Mouse (Mus musculus) liver, embryonic 14.5 days (tissue): ENCODE results near the gene Sesn2. TPM values are rescaled to one million over a fixed set of nuclear protein-coding genes. Genes with fewer than 3 reads are reported as not detected.
"Not testable (repeated sequence)": the region's sequence is repeated elsewhere in the genome, so short reads cannot be mapped to it uniquely, and the experiment has no call there.

Experiments used
- ATAC-seq: fragments of 200-750 bp; cut with Nextera tagmentation; 2 replicates; pipeline ENCODE4 v1.8.0; 2017; ENCODE audit warnings: moderate number of reproducible peaks, mild to moderate bottlenecking, moderate library complexity; ENCODE audit not compliant: insufficient read depth
- DNase-seq, 3 experiments: peaks; one replicate each; pipeline ENCODE4 v3.0.0-alpha.2; 2012 to 2013; ENCODE audit warnings: low read depth in 3 of 3, low spot score in 3 of 3
- H3K27ac ChIP-seq: fragments of 300-500 bp; sonication (generic); 2 replicates; pipeline ENCODE4 v1.5.1; 2014; ENCODE audit warnings: moderate library complexity, mild to moderate bottlenecking, control low read depth, inconsistent platforms
- H3K27me3 ChIP-seq: fragments of 300-500 bp; sonication (generic); 2 replicates; pipeline ENCODE4 v1.6.1; 2014; ENCODE audit warnings: mild to moderate bottlenecking, low read length, moderate library complexity; ENCODE audit not compliant: control insufficient read depth, insufficient read depth
- H3K36me3 ChIP-seq: fragments of 300-500 bp; sonication (generic); replicated peaks from 2 replicates; pipeline ENCODE4 v1.6.1; 2014; ENCODE audit warnings: low read depth; ENCODE audit not compliant: control insufficient read depth, insufficient read depth
- H3K4me1 ChIP-seq, 2 experiments: fragments of 200-500 bp in 1 of 2; fragments of 300-500 bp in 1 of 2; sonication (generic) in 1 of 2; replicated peaks; 2 replicates each; pipeline ENCODE4 v1.6.1; 2012 to 2014; ENCODE audit warnings: antibody characterized with exemption in 1 of 2, inconsistent platforms in 1 of 2, low read length in 1 of 2; ENCODE audit not compliant: control insufficient read depth in 2 of 2, insufficient read depth in 2 of 2
- H3K4me2 ChIP-seq: fragments of 300-500 bp; sonication (generic); 2 replicates; pipeline ENCODE4 v1.6.1; 2014; ENCODE audit warnings: low read depth, mild to moderate bottlenecking, control low read depth, moderate library complexity
- H3K4me3 ChIP-seq, 2 experiments: fragments of 200-500 bp in 1 of 2; fragments of 300-500 bp in 1 of 2; sonication (generic) in 1 of 2; 2 replicates each; pipeline ENCODE4 v1.5.1; 2012 to 2014; ENCODE audit warnings: low read depth in 2 of 2, low read length in 2 of 2, mild to moderate bottlenecking in 2 of 2, control low read depth in 1 of 2, inconsistent platforms in 1 of 2, moderate library complexity in 1 of 2; ENCODE audit not compliant: insufficient read depth in 1 of 2
- H3K9ac ChIP-seq: fragments of 300-500 bp; sonication (generic); replicated peaks from 2 replicates; pipeline ENCODE4 v1.6.1; 2014; ENCODE audit warnings: mild to moderate bottlenecking, control low read depth, moderate library complexity
- H3K9me3 ChIP-seq: fragments of 300-500 bp; sonication (generic); 2 replicates; pipeline ENCODE4 v1.6.1; 2016; ENCODE audit warnings: low read length, mixed read lengths; ENCODE audit not compliant: control insufficient read depth
- CTCF ChIP-seq: IDR thresholded peaks from 2 replicates; pipeline ENCODE4 v1.5.1; 2016; ENCODE audit warnings: antibody characterized with exemption, low read depth, control low read depth
- EP300 ChIP-seq: IDR thresholded peaks from 2 replicates; pipeline ENCODE4 v1.6.1; 2016; ENCODE audit warnings: antibody characterized with exemption, low read depth
- WGBS: fragments of 180-500 bp; shearing (Covaris S2); extraction: QIAGEN DNeasy Blood & Tissue Kit; methylation state at CpG from one replicate; pipeline ENCODE4 v1.1.7; 2014; ENCODE audit not compliant: insufficient replicate concordance; 5-methylcytosine and 5-hydroxymethylcytosine counted together
- polyA plus RNA-seq, 2 experiments: library from polyadenylated mRNA; depleted of rRNA in 1 of 2; stranded (reverse) in 1 of 2; unstranded in 1 of 2; fragments of >200 nt; fragmentation: Nextera tagmentation in 1 of 2; extraction: Ambion mirVana in 1 of 2; gene quantifications; 2 replicates each; pipeline versions ENCODE4 v1.2.1 to v1.2.3; 2012 to 2014

Sesn2 gene
- polyA plus RNA-seq, 2 experiments, result 3.3 to 3.4 TPM

- DNase-seq (no peak), ATAC-seq (no peak)
These were observed 27.2 kb downstream of the Sesn2 start for GRCm38 (mm10) chr4:132482956-132483608.

DNA sequence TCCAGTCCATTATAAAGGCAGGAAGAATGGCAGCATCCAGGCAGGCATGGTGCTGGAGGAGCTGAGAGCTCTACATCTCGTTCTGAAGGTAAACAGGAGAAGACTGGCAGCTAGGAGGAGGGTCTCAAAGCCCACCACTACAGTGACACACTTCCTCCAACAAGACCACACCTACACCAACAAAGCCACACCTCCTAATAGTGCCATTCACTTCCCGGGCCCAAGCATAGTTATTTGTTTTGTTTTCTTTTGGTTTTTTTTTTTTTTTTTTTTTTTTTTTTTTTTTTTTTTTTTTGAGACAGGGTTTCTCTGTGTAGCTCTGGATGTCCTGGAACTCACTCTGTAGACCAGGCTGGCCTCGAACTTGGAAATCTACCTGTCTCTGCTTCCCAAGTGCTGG, 28.2 kb downstream of the Sesn2 start:
- not testable (repeated sequence) for H3K36me3 ChIP-seq, H3K9me3 ChIP-seq, H3K9ac ChIP-seq, H3K4me1 ChIP-seq, ATAC-seq, H3K4me3 ChIP-seq, H3K4me2 ChIP-seq, H3K27me3 ChIP-seq, DNase-seq, H3K27ac ChIP-seq
- 49% methylated on average over 3 of the region's 3 CpGs for WGBS

More at GRCm38 (mm10) chr4:132482956-132483608, 27.2 kb downstream of the Sesn2 start:
- WGBS, result 64% methylated on average over 13 of the region's 13 CpGs
- Histone ChIP-seq H3K36me3 (no peaks in the 10 kb centered on the region), H3K4me2 (no peak overlapping the region), H3K9ac (no peak overlapping the region), H3K4me1 (peaks cover 0 to 4% of the 10 kb centered on the region in 2 experiments; a peak in 1 of 4 replicates), H3K4me3 (no peak overlapping the region), H3K27me3 (no peaks in the 10 kb centered on the region), H3K27ac (no peak overlapping the region), H3K9me3 (no peaks in the 10 kb centered on the region)
- TF ChIP-seq EP300, result no peak
- TF ChIP-seq CTCF, result no peak

GRCm38 (mm10) chr4:132477833-132478232, 32.5 kb downstream of the Sesn2 start:
- Histone ChIP-seq H3K9me3 (no peaks in the 10 kb centered on the region), H3K27me3 (no peaks in the 10 kb centered on the region), H3K4me1 (peaks cover 0 to 5% of the 10 kb centered on the region in 2 experiments; a peak in 3 of 4 replicates), H3K4me2 (no peak overlapping the region), H3K9ac (no peak overlapping the region), H3K4me3 (no peak overlapping the region), H3K36me3 (no peaks in the 10 kb centered on the region), H3K27ac (no peak overlapping the region)
- DNase-seq, result no peak
- ATAC-seq, result no peak
- TF ChIP-seq CTCF (no peak), EP300 (no peak)
- 86% methylated on average over 8 of the region's 8 CpGs for WGBS

- Histone ChIP-seq H3K36me3 (no peaks in the 10 kb centered on the region), H3K9ac (no peak overlapping the region), H3K9me3 (no peaks in the 10 kb centered on the region), H3K27ac (no peak overlapping the region), H3K4me1 (peaks cover 0 to 5% of the 10 kb centered on the region in 2 experiments; a peak in 3 of 4 replicates), H3K4me2 (no peak overlapping the region), H3K27me3 (no peaks in the 10 kb centered on the region), H3K4me3 (no peak overlapping the region)
- TF ChIP-seq CTCF, result no peak
- TF ChIP-seq EP300, result no peak
- ATAC-seq (no peak), DNase-seq (no peak)
- WGBS, result 49% methylated on average over 13 of the region's 13 CpGs
These were observed 34.1 kb downstream of the Sesn2 start for GRCm38 (mm10) chr4:132475895-132476878.

- H3K27me3 ChIP-seq, result no peaks in the 10 kb centered on the region
- no peak overlapping the region for H3K4me2 ChIP-seq
- no peak overlapping the region for H3K9ac ChIP-seq
- 72% methylated on average over 4 of the region's 4 CpGs for WGBS
- TF ChIP-seq CTCF (0 out of 2 replicates have a peak, but pooled peaks have one; percentile 8), EP300 (no peak)
- no peak overlapping the region; the same call in 1 of the 2 replicates for H3K27ac ChIP-seq
- no peaks in the 10 kb centered on the region for H3K36me3 ChIP-seq
- H3K4me3 ChIP-seq, result no peak overlapping the region
- no peaks in the 10 kb centered on the region for H3K9me3 ChIP-seq
- DNase-seq (no peak), ATAC-seq (no peak)
- peaks cover 0 to 13% of the 10 kb centered on the region in 2 experiments; a peak in 3 of 4 replicates for H3K4me1 ChIP-seq
These were observed 35.7 kb downstream of the Sesn2 start for GRCm38 (mm10) chr4:132474631-132475030.
